Mouse (Mus musculus): ENCODE data around the gene Mettl7a3. TPM values are rescaled to one million over a fixed set of nuclear protein-coding genes. Genes with fewer than 3 reads are reported as not detected.
"Not testable (repeated sequence)": the region's sequence is repeated elsewhere in the genome, so short reads cannot be mapped to it uniquely, and the experiment has no call there.

Gene Mettl7a3
- total and polyA plus RNA-seq, 3 experiments, result 0.21 to 0.27 TPM; not detected in 1

GRCm38 (mm10) chr15:100312346-100312745 is 22.4 kb upstream of the Mettl7a3 start:
- Histone ChIP-seq H3K4me1 (ENCODE audit: control insufficient read depth, insufficient read depth, low read length) (peaks cover 1% of the 10 kb centered on the region), H3K9ac (ENCODE audit: low read depth, low read length) (no peak overlapping the region; the same call in 1 of the 2 replicates), H3K27ac (no peak overlapping the region; the same call in 1 of the 2 replicates), H3K27me3 (ENCODE audit: control insufficient read depth, insufficient read depth, low read length) (no peaks in the 10 kb centered on the region), H3K79me2 (replicated peaks; ENCODE audit: control insufficient read depth, insufficient read depth, low read length) (no peaks in the 10 kb centered on the region), H3K4me3 (no peak overlapping the region), H3K36me3 (ENCODE audit: control insufficient read depth, insufficient read depth, low read length) (peaks cover 2% of the 10 kb centered on the region; the same call in 1 of the 2 replicates)
- 25% methylated on average over 2 of the region's 2 CpGs for WGBS
- intact Hi-C loops (cut with DNase I), result loop anchor here (10.0 kb wide), 1 partner anchor 142 kb away; no protein-coding TSS in a partner anchor
- TF ChIP-seq EP300 (IDR thresholded peaks at IDR 0.05; ENCODE audit: insufficient read depth, low read depth, low read length), result no peak
- no peak for TF ChIP-seq POLR2A (IDR thresholded peaks at IDR 0.05; ENCODE audit: insufficient read depth, low read depth, low read length)
- no peak for TF ChIP-seq CTCF (IDR thresholded peaks at IDR 0.05)
- DNase-seq, result no peak

GRCm38 (mm10) chr15:100314448-100315145 is 20.1 kb upstream of the Mettl7a3 start:
- no peak for TF ChIP-seq POLR2A (IDR thresholded peaks at IDR 0.05; ENCODE audit: insufficient read depth, low read depth, low read length)
- no peak for TF ChIP-seq EP300 (IDR thresholded peaks at IDR 0.05; ENCODE audit: insufficient read depth, low read depth, low read length)
- TF ChIP-seq CTCF (IDR thresholded peaks at IDR 0.05), result no peak
- no peak overlapping the region for H3K4me3 ChIP-seq
- H3K27ac ChIP-seq, result no peak overlapping the region
- DNase-seq, result no peak
- 94% methylated on average over 5 of the region's 5 CpGs for WGBS
- H3K4me1 ChIP-seq (ENCODE audit: control insufficient read depth, insufficient read depth, low read length), result peaks cover 5% of the 10 kb centered on the region
- no peak overlapping the region for H3K9ac ChIP-seq (ENCODE audit: low read depth, low read length)
- intact Hi-C loops (cut with DNase I), result loop anchor here (10.0 kb wide), 1 partner anchor 140 kb away; no protein-coding TSS in a partner anchor
- no peaks in the 10 kb centered on the region for H3K79me2 ChIP-seq (replicated peaks; ENCODE audit: control insufficient read depth, insufficient read depth, low read length)
- 0 out of 2 replicates have a peak, but pooled peaks cover 2% of the 10 kb centered on the region for H3K36me3 ChIP-seq (ENCODE audit: control insufficient read depth, insufficient read depth, low read length)
- no peaks in the 10 kb centered on the region for H3K27me3 ChIP-seq (ENCODE audit: control insufficient read depth, insufficient read depth, low read length)

GRCm38 (mm10) chr15:100318014-100318671 is 16.6 kb upstream of the Mettl7a3 start:
- H3K27ac ChIP-seq; H3K4me1 ChIP-seq (ENCODE audit: control insufficient read depth, insufficient read depth, low read length); H3K4me3 ChIP-seq; H3K36me3 ChIP-seq (ENCODE audit: control insufficient read depth, insufficient read depth, low read length); H3K79me2 ChIP-seq (replicated peaks; ENCODE audit: control insufficient read depth, insufficient read depth, low read length); H3K27me3 ChIP-seq (ENCODE audit: control insufficient read depth, insufficient read depth, low read length); H3K9ac ChIP-seq (ENCODE audit: low read depth, low read length): not testable (repeated sequence)
- DNase-seq, result peak in 1 of 2 experiments; percentile 19
- WGBS, result 53% methylated on average over 4 of the region's 4 CpGs
- intact Hi-C loops (cut with DNase I), result loop anchor here (10.0 kb wide), 1 partner anchor 137 kb away; no protein-coding TSS in a partner anchor

GRCm38 (mm10) chr15:100319884-100320283 is 14.8 kb upstream of the Mettl7a3 start:
- H3K27ac ChIP-seq, result no peak overlapping the region

GRCm38 (mm10) chr15:100320295-100320905 is 14.3 kb upstream of the Mettl7a3 start:
- H3K27ac ChIP-seq, result no peak overlapping the region
- no peak overlapping the region for H3K4me3 ChIP-seq
- no peaks in the 10 kb centered on the region for H3K36me3 ChIP-seq (ENCODE audit: control insufficient read depth, insufficient read depth, low read length)
- 63% methylated on average over 9 of the region's 9 CpGs for WGBS
- no peaks in the 10 kb centered on the region for H3K27me3 ChIP-seq (ENCODE audit: control insufficient read depth, insufficient read depth, low read length)
- H3K79me2 ChIP-seq (replicated peaks; ENCODE audit: control insufficient read depth, insufficient read depth, low read length), result no peaks in the 10 kb centered on the region
- no peak overlapping the region for H3K9ac ChIP-seq (ENCODE audit: low read depth, low read length)
- no peak for TF ChIP-seq CTCF (IDR thresholded peaks at IDR 0.05)
- TF ChIP-seq EP300 (IDR thresholded peaks at IDR 0.05; ENCODE audit: insufficient read depth, low read depth, low read length), result no peak
- no peak for TF ChIP-seq POLR2A (IDR thresholded peaks at IDR 0.05; ENCODE audit: insufficient read depth, low read depth, low read length)
- intact Hi-C loops (cut with DNase I), result loop anchor here (10.0 kb wide), 2 partner anchors 54 to 56 kb away; no protein-coding TSS in a partner anchor
- no peak for DNase-seq
- peaks cover 3% of the 10 kb centered on the region; the same call in 1 of the 2 replicates for H3K4me1 ChIP-seq (ENCODE audit: control insufficient read depth, insufficient read depth, low read length)

More at GRCm38 (mm10) chr15:100319884-100320283, 14.8 kb upstream of the Mettl7a3 start:
- no peak overlapping the region for H3K9ac ChIP-seq (ENCODE audit: low read depth, low read length)
- intact Hi-C loops (cut with DNase I), result loop anchor here (10.0 kb wide), 3 partner anchors 55 to 135 kb away; no protein-coding TSS in a partner anchor
- no peak for DNase-seq
- H3K36me3 ChIP-seq (ENCODE audit: control insufficient read depth, insufficient read depth, low read length), result no peaks in the 10 kb centered on the region
- no peak overlapping the region for H3K4me3 ChIP-seq
- WGBS, result 97% methylated on average over 1 of the region's 1 CpGs
- H3K79me2 ChIP-seq (replicated peaks; ENCODE audit: control insufficient read depth, insufficient read depth, low read length), result no peaks in the 10 kb centered on the region
- TF ChIP-seq CTCF (IDR thresholded peaks at IDR 0.05) (no peak), POLR2A (IDR thresholded peaks at IDR 0.05; ENCODE audit: insufficient read depth, low read depth, low read length) (no peak), EP300 (IDR thresholded peaks at IDR 0.05; ENCODE audit: insufficient read depth, low read depth, low read length) (no peak)
- H3K4me1 ChIP-seq (ENCODE audit: control insufficient read depth, insufficient read depth, low read length), result peaks cover 3% of the 10 kb centered on the region; the same call in 1 of the 2 replicates
- no peaks in the 10 kb centered on the region for H3K27me3 ChIP-seq (ENCODE audit: control insufficient read depth, insufficient read depth, low read length)

All from heart, adult 2 months (tissue).